Mouse (Mus musculus) mesoderm, embryonic 11.5 days (tissue): ENCODE results near the gene Rrbp1.
A peak's percentile ranks its signal among the peaks of the same experiment; 100 is the strongest.

Experiments
- DNase-seq: peaks from one replicate; pipeline ENCODE4 v3.0.0-alpha.2; 2012; ENCODE audit warnings: low read depth, low spot score

The Rrbp1 gene

GRCm38 (mm10) chr2:144011080-144011551, at the start of gene Rrbp1:
TSS of gene Rrbp1 (minus strand) at chr2:144011263.
- peak; percentile 99 for DNase-seq

- no peak for DNase-seq
Measured at GRCm38 (mm10) chr2:144057735-144058134, 46.7 kb upstream of the Rrbp1 start.

DNA sequence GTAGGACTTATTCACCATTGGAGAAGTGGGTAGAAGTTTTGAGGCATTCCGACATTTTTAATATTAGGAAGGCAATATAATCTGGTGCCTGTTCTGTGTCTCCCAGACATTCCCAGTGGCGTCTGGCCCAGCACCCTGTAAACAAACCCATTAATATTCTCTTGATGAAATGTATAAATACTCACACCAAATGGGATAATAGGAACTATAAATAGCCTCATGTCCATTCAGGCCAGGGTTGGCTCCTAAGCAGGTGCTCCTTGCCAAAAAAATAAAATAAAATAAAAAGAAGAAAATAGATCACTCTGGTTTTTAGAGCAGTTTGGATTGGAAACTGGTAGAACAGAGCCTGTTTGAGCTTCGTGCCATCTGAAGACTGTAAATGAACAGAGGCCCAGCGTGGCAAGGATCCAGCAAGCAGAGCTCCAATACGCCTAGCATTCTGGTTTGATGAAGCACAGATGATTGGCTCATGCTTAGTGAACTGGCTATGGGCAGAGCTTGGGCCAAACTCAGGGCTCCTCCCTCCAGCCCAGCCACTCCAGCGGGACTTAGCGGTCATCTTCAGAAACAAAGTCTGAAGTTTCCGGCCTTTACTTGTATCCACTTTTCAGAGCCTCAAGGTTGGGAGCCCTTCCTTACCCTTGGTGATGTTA, 41.5 kb upstream of the Rrbp1 start:
- DNase-seq, result no peak

GRCm38 (mm10) chr2:144050861-144051260, 39.8 kb upstream of the Rrbp1 start:
- no peak for DNase-seq

DNA sequence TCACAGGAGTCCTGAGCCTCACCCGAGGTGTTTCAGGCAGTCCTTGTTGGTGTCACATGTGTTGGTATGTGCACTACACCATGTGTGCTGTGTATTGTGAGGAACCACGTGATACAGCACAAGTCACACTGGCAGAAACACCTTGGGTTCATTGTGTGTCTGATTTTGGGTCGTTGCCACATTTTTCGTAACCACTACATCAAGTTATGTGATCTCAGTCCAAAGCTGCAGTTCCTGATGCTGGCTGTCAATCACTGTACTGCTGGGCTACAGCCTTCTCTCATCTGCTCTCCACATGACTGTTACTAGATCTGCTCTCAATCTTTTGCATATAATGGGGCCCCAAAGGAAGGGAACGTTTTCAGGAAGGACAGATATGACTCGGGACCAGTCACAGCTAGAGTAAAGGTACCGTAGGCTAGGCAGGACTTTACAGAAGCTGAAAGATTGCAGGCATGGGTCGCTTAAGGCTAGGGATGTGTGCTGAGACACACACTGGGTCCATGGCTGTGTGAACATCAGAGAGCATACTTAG, 39.1 kb upstream of the Rrbp1 start:
- DNase-seq, result no peak

GRCm38 (mm10) chr2:144046916-144047315, 35.9 kb upstream of the Rrbp1 start:
- DNase-seq, result no peak

DNA sequence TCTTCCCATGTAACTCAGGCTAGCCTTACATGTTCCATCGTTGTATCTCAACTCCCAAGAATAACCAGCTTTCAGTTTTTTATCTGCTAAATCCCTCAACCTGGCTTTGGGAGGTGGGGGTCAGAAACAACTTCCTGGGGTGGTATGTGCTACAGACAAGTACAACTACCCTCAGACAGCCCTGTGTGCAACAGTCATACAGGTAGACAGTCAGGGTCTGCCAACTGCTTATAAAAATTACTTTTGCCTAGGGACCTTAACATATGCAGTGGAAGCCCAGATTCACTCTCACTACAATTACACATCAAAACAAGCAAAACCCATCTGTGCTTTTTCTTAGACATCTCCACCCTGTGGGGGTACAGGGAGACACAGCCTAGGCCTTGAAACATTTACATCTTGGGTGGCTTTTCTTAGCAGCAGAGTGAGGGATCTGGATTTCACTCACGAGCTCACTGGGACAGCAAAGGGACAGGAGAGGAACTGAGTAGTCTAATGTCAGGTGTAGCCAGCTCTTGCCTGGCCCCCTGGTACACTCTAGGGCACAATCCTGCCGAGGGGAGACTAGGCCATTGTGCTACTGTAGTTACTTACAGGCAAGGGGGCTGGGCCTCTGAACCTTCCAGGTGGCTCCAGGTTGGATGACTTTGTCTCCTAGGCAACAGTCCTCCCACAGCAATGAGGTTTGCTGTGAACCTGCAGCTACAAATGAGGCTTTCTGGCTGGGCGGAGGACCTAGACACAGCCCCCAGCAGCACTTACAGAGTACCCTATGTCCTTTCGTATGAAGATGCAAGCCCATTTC, 34.9 kb upstream of the Rrbp1 start:
- DNase-seq, result no peak

- DNase-seq, result no peak
Measured at GRCm38 (mm10) chr2:144044726-144045125, 33.7 kb upstream of the Rrbp1 start.

- no peak for DNase-seq
Measured at GRCm38 (mm10) chr2:144032664-144033063, 21.6 kb upstream of the Rrbp1 start, which contains the start of gene Banf2. TSS of gene Banf2 (plus strand) at chr2:144033059.

GRCm38 (mm10) chr2:144030791-144031190, 19.7 kb upstream of the Rrbp1 start:
- DNase-seq, result no peak

GRCm38 (mm10) chr2:144026456-144026855, 15.4 kb upstream of the Rrbp1 start:
- no peak for DNase-seq

- DNase-seq, result no peak
Measured at GRCm38 (mm10) chr2:144025361-144025760, 14.3 kb upstream of the Rrbp1 start.

- no peak for DNase-seq
Measured at GRCm38 (mm10) chr2:144022441-144022840, 11.4 kb upstream of the Rrbp1 start.

DNA sequence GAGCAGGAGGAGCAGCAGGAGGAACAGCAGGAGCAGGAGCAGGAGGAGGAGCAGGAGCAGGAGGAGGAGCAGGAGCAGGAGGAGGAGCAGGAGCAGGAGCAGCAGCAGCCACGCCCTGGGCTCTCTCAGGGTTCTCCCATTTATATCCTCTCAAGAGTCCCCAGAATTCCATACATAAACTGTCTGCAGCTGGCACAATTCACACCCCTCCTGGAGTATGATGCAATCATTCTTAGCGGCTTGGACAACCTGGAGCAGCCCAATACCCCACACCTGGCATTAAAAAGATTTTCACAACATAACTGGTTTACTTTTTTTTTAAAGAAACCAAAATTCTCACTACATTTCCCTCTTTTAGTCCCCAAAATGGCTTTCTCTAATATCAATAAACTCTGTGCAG, 8.9 kb upstream of the Rrbp1 start:
- no peak for DNase-seq

DNA sequence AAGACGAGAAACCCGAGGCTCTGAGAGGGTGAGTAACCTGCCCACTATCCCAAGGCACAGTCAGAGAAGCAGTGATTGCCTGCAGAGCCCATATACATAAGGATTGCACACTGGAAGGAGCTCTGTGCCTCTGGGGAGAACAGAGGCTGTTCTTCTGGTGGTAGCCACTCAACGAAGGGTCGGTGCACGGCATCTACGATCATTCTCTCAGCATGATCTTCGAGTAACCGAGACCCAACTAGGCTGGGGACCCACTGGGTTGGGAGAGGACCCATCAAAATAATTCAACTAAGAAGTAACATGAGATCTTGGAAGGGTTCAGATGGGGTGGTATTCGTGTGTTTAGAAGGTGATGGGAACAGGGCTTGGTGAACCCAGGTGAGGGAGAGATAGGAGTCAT, 4.8 kb upstream of the Rrbp1 start:
- no peak for DNase-seq

GRCm38 (mm10) chr2:144014481-144014880, 3.4 kb upstream of the Rrbp1 start:
- peak; percentile 39 for DNase-seq

- DNase-seq, result no peak
Measured at GRCm38 (mm10) chr2:144014051-144014450, 3.0 kb upstream of the Rrbp1 start.

DNA sequence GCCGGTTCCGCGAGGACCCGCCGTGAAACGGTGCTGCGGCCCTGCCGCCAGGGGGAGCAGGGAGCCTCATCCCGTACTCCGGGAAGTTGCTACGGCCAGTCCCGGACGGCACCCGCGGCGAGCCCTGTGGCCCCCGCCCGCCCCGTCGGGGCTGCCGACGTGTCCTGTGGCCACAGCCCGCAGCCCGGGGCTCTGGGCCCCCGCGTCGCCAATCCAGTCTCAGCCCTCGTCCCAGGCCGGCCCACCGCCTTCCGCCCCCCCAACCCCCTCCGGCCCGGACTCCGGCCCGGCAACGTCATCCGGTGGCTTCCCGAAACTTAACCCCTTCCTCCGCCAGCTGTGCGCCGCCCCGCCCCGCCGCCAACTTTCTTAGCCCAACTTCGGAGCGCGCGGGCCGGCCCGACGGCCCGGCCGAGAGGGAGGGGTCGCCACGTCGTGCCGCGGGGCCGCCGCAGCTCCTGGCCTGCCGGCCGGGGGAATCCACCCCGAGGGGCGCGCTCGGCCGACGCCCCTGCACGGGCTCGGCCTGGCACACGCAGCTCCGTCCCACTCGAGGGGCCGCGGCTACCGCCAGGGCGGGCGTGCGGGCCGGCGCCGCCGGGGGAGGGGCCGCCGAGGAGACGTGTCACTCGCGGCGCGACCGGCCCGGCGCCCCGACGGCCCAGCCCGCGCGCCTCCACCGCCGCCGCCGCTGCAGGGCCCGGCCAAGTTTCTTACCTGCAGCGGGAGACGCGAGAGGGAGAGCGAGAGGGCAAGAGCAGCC, 600 bp downstream of the Rrbp1 start:
- DNase-seq, result peak; percentile 82

DNA sequence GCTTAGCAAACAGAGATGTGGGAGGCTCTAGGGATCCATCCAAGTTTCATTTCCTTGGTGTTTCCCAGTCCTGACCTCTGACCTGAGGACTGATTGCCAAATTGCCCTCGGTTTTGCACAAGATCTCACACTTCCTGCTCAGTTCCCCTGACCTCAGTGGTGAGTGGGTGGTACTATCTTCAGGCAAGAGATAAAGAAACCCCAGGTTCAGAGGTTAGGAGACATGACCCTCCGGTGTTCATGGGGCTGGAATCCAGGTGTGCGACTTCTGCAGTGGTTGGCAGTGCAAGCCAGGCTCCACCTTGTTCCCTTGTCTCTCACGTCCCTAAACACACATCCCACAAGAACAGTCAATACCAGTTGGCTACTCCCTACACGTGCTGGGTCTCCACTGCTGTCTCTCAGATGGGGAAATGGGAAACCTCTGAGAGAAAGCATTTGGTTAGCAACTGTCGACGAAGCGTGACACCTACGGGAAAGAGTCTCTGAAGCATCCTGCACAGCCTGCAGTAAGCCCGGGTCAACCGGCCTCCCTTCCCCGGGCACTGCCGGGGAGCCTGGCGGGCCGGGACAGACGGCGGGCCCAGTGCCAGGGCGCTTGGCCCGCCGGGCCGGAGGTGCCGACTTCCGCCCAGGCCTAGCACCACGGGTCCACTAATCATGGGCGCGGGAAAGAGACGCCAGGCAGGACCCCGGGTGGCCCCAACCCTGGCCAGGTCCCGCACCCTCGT, 1.3 kb downstream of the Rrbp1 start:
- peak; percentile 33 for DNase-seq

DNA sequence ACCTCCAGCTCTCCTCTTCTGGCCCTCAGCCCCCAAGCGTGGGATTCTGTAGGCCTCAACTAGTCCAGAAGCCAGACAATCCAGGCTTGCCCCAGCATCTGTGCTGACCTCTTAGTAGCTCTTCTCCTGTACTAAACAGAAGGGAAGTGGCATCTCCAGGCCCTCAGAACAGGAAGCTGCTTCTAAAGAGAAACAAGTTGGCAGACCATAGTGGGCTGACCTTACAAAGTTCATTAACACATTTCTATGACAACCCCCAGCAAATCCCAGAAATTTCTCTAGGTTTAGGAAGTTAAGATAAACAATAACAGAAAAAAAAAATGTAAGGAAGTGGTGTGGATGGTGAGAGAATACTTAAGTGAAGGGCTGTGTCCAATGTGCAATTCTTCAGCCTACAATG, 2.0 kb downstream of the Rrbp1 start:
- no peak for DNase-seq

- no peak for DNase-seq
Measured at GRCm38 (mm10) chr2:144007211-144007610, 3.9 kb downstream of the Rrbp1 start.
